8 mouse cellular contexts compared by ENCODE assay signal in the genomic region with DNA sequence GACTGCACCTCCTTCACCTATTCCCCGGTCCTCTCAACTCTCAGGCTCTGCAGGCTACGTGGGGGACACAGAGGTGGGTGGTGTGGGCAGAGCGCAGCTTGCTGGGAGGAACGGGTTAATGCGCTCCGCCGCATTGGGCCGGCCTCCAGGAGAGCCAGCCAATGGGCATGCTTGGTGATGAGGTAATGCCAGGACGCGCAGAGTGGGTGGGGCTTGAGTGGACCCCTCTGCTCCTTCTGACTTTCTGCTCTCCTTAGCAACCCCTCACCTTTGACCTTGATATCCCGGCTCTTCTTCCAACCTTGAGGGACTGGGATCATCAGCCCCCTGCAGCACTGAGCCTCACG.
A peak's percentile ranks its signal among the peaks of the same experiment; 100 is the strongest.
DNase-seq lines count a peak whose midpoint lies in the region; ATAC-seq and TF ChIP-seq lines count a peak whose summit lies in the region.

No protein-coding gene starts in this region.

- peak overlapping the region; percentile 100 for H3K27ac ChIP-seq in forebrain, embryonic 13.5 days
- peak overlapping the region; percentile 96 for H3K27ac ChIP-seq in heart, postnatal 0 days (ENCODE audit: low read depth)
- no peak overlapping the region for H3K27ac ChIP-seq in liver, embryonic 14.5 days

- no peaks in the 10 kb centered on the region for H3K9me3 ChIP-seq in forebrain, embryonic 13.5 days (replicated peaks)
- no peaks in the 10 kb centered on the region for H3K9me3 ChIP-seq in heart, postnatal 0 days (replicated peaks; ENCODE audit: control insufficient read depth, low read length)
- H3K9me3 ChIP-seq in liver, embryonic 14.5 days (ENCODE audit: control insufficient read depth, low read length), result no peaks in the 10 kb centered on the region

- WGBS in forebrain, embryonic 13.5 days, result 0% methylated on average over 12 of the region's 12 CpGs
- under 1% methylated on average over 12 of the region's 12 CpGs for WGBS in heart, postnatal 0 days
- 2% methylated on average over 12 of the region's 12 CpGs for WGBS in liver, embryonic 14.5 days (ENCODE audit: insufficient replicate concordance)

- H3K4me1 ChIP-seq in forebrain, embryonic 13.5 days, result peaks cover 78% of the 10 kb centered on the region
- H3K4me1 ChIP-seq in heart, postnatal 0 days (ENCODE audit: control insufficient read depth, insufficient read depth), result peaks cover 58% of the 10 kb centered on the region
- H3K4me1 ChIP-seq in liver, embryonic 14.5 days (replicated peaks; ENCODE audit: control insufficient read depth in 2 of 2, insufficient read depth in 2 of 2, low read length in 1 of 2), result peaks cover 0 to 10% of the 10 kb centered on the region in 2 experiments; a peak in 2 of 4 replicates

- peak; percentile 8; the same call in 1 of the 2 replicates for TF ChIP-seq CTCF in heart, postnatal 0 days (IDR thresholded peaks at IDR 0.05; ENCODE audit: low read depth)
- no peak for TF ChIP-seq CTCF in liver, embryonic 14.5 days (IDR thresholded peaks at IDR 0.05; ENCODE audit: low read depth)

- no peaks in the 10 kb centered on the region for H3K36me3 ChIP-seq in forebrain, embryonic 13.5 days (ENCODE audit: poor library complexity, severe bottlenecking)
- no peaks in the 10 kb centered on the region for H3K36me3 ChIP-seq in heart, postnatal 0 days (replicated peaks; ENCODE audit: control insufficient read depth, insufficient read depth, low read length)
- no peaks in the 10 kb centered on the region for H3K36me3 ChIP-seq in liver, embryonic 14.5 days (replicated peaks; ENCODE audit: control insufficient read depth, insufficient read depth, low read depth)

- H3K4me3 ChIP-seq in forebrain, embryonic 13.5 days, result peak overlapping the region; percentile 28
- peak overlapping the region; percentile 21 for H3K4me3 ChIP-seq in heart, postnatal 0 days (ENCODE audit: low read depth, low read length)
- 0 out of 4 replicates have a peak overlapping the region, but pooled peaks of 1 of the 2 experiments have one; percentile 4 for H3K4me3 ChIP-seq in liver, embryonic 14.5 days (ENCODE audit: insufficient read depth in 1 of 2, low read depth in 2 of 2, low read length in 2 of 2)

- ATAC-seq in forebrain, embryonic 13.5 days, result peak; percentile 61
- ATAC-seq in heart, postnatal 0 days (ENCODE audit: insufficient read depth, low read depth), result peak; percentile 76
- ATAC-seq in liver, embryonic 14.5 days (ENCODE audit: insufficient read depth), result peak; percentile 51

- H3K4me2 ChIP-seq in forebrain, embryonic 13.5 days, result peak overlapping the region; percentile 72
- H3K4me2 ChIP-seq in heart, postnatal 0 days (ENCODE audit: low read depth, low read length), result peak overlapping the region; percentile 58
- peak overlapping the region; percentile 42 for H3K4me2 ChIP-seq in liver, embryonic 14.5 days (ENCODE audit: low read depth)

- peak overlapping the region; percentile 83 for H3K9ac ChIP-seq in forebrain, embryonic 13.5 days
- H3K9ac ChIP-seq in heart, postnatal 0 days (replicated peaks; ENCODE audit: low read depth, low read length), result peak overlapping the region; percentile 61
- H3K9ac ChIP-seq in liver, embryonic 14.5 days (replicated peaks), result no peak overlapping the region

- peak; percentile 95 for DNase-seq in ES-CJ7 (ENCODE audit: low read depth, low spot score)
- DNase-seq in c-Kit-positive CD71-positive TER-119-negative erythroid progenitor cells, embryonic 14.5 days (ENCODE audit: low read depth), result peak; percentile 32
- DNase-seq in heart, postnatal 0 days (ENCODE audit: low spot score), result peak; percentile 91
- DNase-seq in kidney, postnatal 36 days, result peak; percentile 93 to 94
- DNase-seq in liver, embryonic 14.5 days (ENCODE audit: low read depth in 3 of 3, low spot score in 3 of 3), result peak; percentile 40 to 49 (median 41)
- DNase-seq in neural tube, embryonic 10.5 days (ENCODE audit: extremely low spot score, low spot score), result peak; percentile 94
- peak; percentile 59 to 67 for DNase-seq in thymus, adult 18-20 months

- TF ChIP-seq EP300 in heart, postnatal 0 days (IDR thresholded peaks at IDR 0.05; ENCODE audit: low read depth), result no peak; the same call in 1 of the 2 replicates
- TF ChIP-seq EP300 in liver, embryonic 14.5 days (IDR thresholded peaks at IDR 0.05; ENCODE audit: low read depth), result no peak

- H3K27me3 ChIP-seq in forebrain, embryonic 13.5 days, result no peaks in the 10 kb centered on the region
- no peaks in the 10 kb centered on the region for H3K27me3 ChIP-seq in heart, postnatal 0 days (ENCODE audit: control insufficient read depth, insufficient read depth, low read length)
- H3K27me3 ChIP-seq in liver, embryonic 14.5 days (ENCODE audit: control insufficient read depth, insufficient read depth, low read length), result peaks cover 16% of the 10 kb centered on the region

Comparison
In these comparisons a context has a peak if more than half of its experiments do, and no peak if none do; other contexts are left out.
1. DNase-seq: peak in every context shown above with its lines; median percentile 95 in ES-CJ7; 94 in neural tube, embryonic 10.5 days; 94 in kidney, postnatal 36 days; 91 in heart, postnatal 0 days; 63 in thymus, adult 18-20 months; 41 in liver, embryonic 14.5 days; 32 in c-Kit-positive CD71-positive TER-119-negative erythroid progenitor cells, embryonic 14.5 days.